ENCODE assay signal across 11 mouse cellular contexts in genomic region chrX:57921821-57922449, GRCm38 (mm10).
DNase-seq lines count a peak whose midpoint lies in the region; ATAC-seq and TF ChIP-seq lines count a peak whose summit lies in the region.
"Had no signal": no experiment of that assay in that cellular context is flagged by ENCODE, and none has a peak within 500 bp of the region (broad histone marks: within the 10 kb centered on the region; RNA-seq: fewer than 3 reads in every experiment).

No protein-coding gene starts in this region.

- H3K4me1 ChIP-seq in kidney, embryonic 14.5 days (ENCODE audit: control insufficient read depth, insufficient read depth, low read length): no peaks in the 10 kb centered on the region
- no peaks in the 10 kb centered on the region for H3K4me1 ChIP-seq in hindbrain, embryonic 11.5 days (replicated peaks; ENCODE audit: control insufficient read depth, insufficient read depth, low read length)
- H3K4me1 ChIP-seq in midbrain, embryonic 11.5 days (ENCODE audit: control insufficient read depth, insufficient read depth, low read length): 0 out of 2 replicates have a peak, but pooled peaks cover 2% of the 10 kb centered on the region
- no peaks in the 10 kb centered on the region for H3K4me1 ChIP-seq in thymus, adult 2 months (replicated peaks; ENCODE audit: control insufficient read depth, insufficient read depth, low read length)
- H3K4me1 ChIP-seq: lung, embryonic 15.5 days had no signal

- no peak overlapping the region for H3K4me3 ChIP-seq in kidney, embryonic 14.5 days (ENCODE audit: low read length)
- peak overlapping the region; percentile 10; the same call in 1 of the 2 replicates for H3K4me3 ChIP-seq in hindbrain, embryonic 11.5 days (ENCODE audit: low read depth, low read length)
- peak overlapping the region; percentile 4 for H3K4me3 ChIP-seq in midbrain, embryonic 11.5 days (ENCODE audit: low read depth, low read length)
- no peak overlapping the region for H3K4me3 ChIP-seq in thymus, adult 2 months (ENCODE audit: control insufficient read depth, insufficient read depth, low read length)
- H3K4me3 ChIP-seq: lung, embryonic 15.5 days had no signal

- 0 out of 2 replicates have a peak, but pooled peaks have one; percentile 28 for ATAC-seq in kidney, embryonic 14.5 days (ENCODE audit: low FRiP score, low TSS enrichment)
- ATAC-seq in hindbrain, embryonic 11.5 days (ENCODE audit: low FRiP score): peak; percentile 20
- ATAC-seq in midbrain, embryonic 11.5 days (ENCODE audit: low FRiP score): peak; percentile 30

- no peak for TF ChIP-seq POLR2A in thymus, adult 2 months (IDR thresholded peaks at IDR 0.05; ENCODE audit: control insufficient read depth, extremely low read depth, insufficient read depth, low read length, poor library complexity)

- intact Hi-C loops in left cerebral cortex, postnatal 25 days (cut with DNase I): loop anchor here (5.0 to 10.0 kb wide), 2 partner anchors 95 to 453 kb away; no protein-coding TSS in a partner anchor

- WGBS in kidney, embryonic 14.5 days: 28% methylated on average over 25 of the region's 25 CpGs
- 14% methylated on average over 25 of the region's 25 CpGs for WGBS in hindbrain, embryonic 11.5 days
- WGBS in midbrain, embryonic 11.5 days: 16% methylated on average over 24 of the region's 25 CpGs
- WGBS in thymus, adult 2 months: 7% methylated on average over 25 of the region's 25 CpGs

- TF ChIP-seq CTCF in thymus, adult 2 months (IDR thresholded peaks at IDR 0.05; ENCODE audit: borderline replicate concordance, control insufficient read depth, extremely low read depth, insufficient read depth, low read length, poor library complexity): no peak

- H3K4me2 ChIP-seq in kidney, embryonic 14.5 days (replicated peaks; ENCODE audit: low read depth, low read length): no peak overlapping the region
- peak overlapping the region; percentile 23 for H3K4me2 ChIP-seq in hindbrain, embryonic 11.5 days (replicated peaks; ENCODE audit: low read depth, low read length)
- H3K4me2 ChIP-seq in midbrain, embryonic 11.5 days: peak overlapping the region; percentile 31; the same call in 1 of the 2 replicates
- H3K4me2 ChIP-seq: lung, embryonic 15.5 days had no signal

- peaks cover 36% of the 10 kb centered on the region for H3K27me3 ChIP-seq in kidney, embryonic 14.5 days (ENCODE audit: control insufficient read depth, insufficient read depth, low read length)
- peaks cover 12% of the 10 kb centered on the region for H3K27me3 ChIP-seq in hindbrain, embryonic 11.5 days (ENCODE audit: control insufficient read depth, insufficient read depth, low read length)
- H3K27me3 ChIP-seq in midbrain, embryonic 11.5 days (ENCODE audit: control insufficient read depth, insufficient read depth, low read length): peaks cover 13% of the 10 kb centered on the region
- no peaks in the 10 kb centered on the region; the same call in 1 of the 2 replicates for H3K27me3 ChIP-seq in thymus, adult 2 months (ENCODE audit: control insufficient read depth, insufficient read depth, low read length)

- H3K27ac ChIP-seq in kidney, embryonic 14.5 days (ENCODE audit: low read depth, low read length): no peak overlapping the region
- no peak overlapping the region for H3K27ac ChIP-seq in hindbrain, embryonic 11.5 days (ENCODE audit: low read depth, low read length)
- no peak overlapping the region for H3K27ac ChIP-seq in midbrain, embryonic 11.5 days (ENCODE audit: low read depth, low read length)
- H3K27ac ChIP-seq in thymus, adult 2 months (ENCODE audit: control insufficient read depth, insufficient read depth, low read length): no peak overlapping the region
- H3K27ac ChIP-seq: lung, embryonic 15.5 days had no signal

- H3K9me3 ChIP-seq in kidney, embryonic 14.5 days (ENCODE audit: control insufficient read depth, low read length): no peaks in the 10 kb centered on the region
- no peaks in the 10 kb centered on the region for H3K9me3 ChIP-seq in hindbrain, embryonic 11.5 days (ENCODE audit: control insufficient read depth, low read length)
- no peaks in the 10 kb centered on the region for H3K9me3 ChIP-seq in midbrain, embryonic 11.5 days (ENCODE audit: control insufficient read depth, low read length)
- H3K9me3 ChIP-seq: lung, embryonic 15.5 days had no signal

- H3K9ac ChIP-seq in kidney, embryonic 14.5 days (ENCODE audit: low read depth, low read length): no peak overlapping the region
- H3K9ac ChIP-seq in hindbrain, embryonic 11.5 days (ENCODE audit: low read depth, low read length): no peak overlapping the region
- no peak overlapping the region for H3K9ac ChIP-seq in midbrain, embryonic 11.5 days (ENCODE audit: low read length)
- H3K9ac ChIP-seq: lung, embryonic 15.5 days had no signal

- DNase-seq in kidney, postnatal 14 days: no peak
- peak; percentile 18 for DNase-seq in hindbrain, embryonic 11.5 days (ENCODE audit: low spot score)
- DNase-seq in midbrain, embryonic 11.5 days (ENCODE audit: low spot score, missing footprints): peak; percentile 91
- no peak for DNase-seq in left cerebral cortex, postnatal 25 days (ENCODE audit: low spot score in 2 of 2)
- DNase-seq in thymus, adult 2 months: no peak
- DNase-seq in adrenal gland, adult 18-20 months (ENCODE audit: low spot score in 2 of 2): no peak
- DNase-seq: cerebellum, adult 18-20 months; gastrocnemius, postnatal 36 days; kidney, adult 11 months had no signal

- no peaks in the 10 kb centered on the region for H3K36me3 ChIP-seq in kidney, embryonic 14.5 days (ENCODE audit: control insufficient read depth, insufficient read depth, low read length)
- H3K36me3 ChIP-seq in hindbrain, embryonic 11.5 days (ENCODE audit: control insufficient read depth, insufficient read depth, low read length): no peaks in the 10 kb centered on the region
- H3K36me3 ChIP-seq in midbrain, embryonic 11.5 days (ENCODE audit: control insufficient read depth, insufficient read depth, low read length): no peaks in the 10 kb centered on the region
- no peaks in the 10 kb centered on the region for H3K36me3 ChIP-seq in thymus, adult 2 months (ENCODE audit: control insufficient read depth, insufficient read depth, low read length)
- H3K36me3 ChIP-seq: lung, embryonic 15.5 days had no signal

Comparison
In these comparisons a context has a peak if more than half of its experiments do, and no peak if none do; other contexts are left out.
1. H3K4me3 ChIP-seq: peak in hindbrain, embryonic 11.5 days (single experiment) and midbrain, embryonic 11.5 days (single experiment); none in kidney, embryonic 14.5 days (single experiment) and thymus, adult 2 months (single experiment).
2. DNase-seq: peak in hindbrain, embryonic 11.5 days (single experiment) and midbrain, embryonic 11.5 days (single experiment); none in kidney, postnatal 14 days (single experiment), left cerebral cortex, postnatal 25 days (0 of 2), thymus, adult 2 months (single experiment) and adrenal gland, adult 18-20 months (0 of 2).
3. Peak in every context shown above with its lines, with median percentiles within 50 percentile points of each other: ATAC-seq.